Mouse (Mus musculus) hindbrain, postnatal 0 days (tissue): Measurements from ENCODE around the gene Unc45b. TPM values are rescaled to one million over a fixed set of nuclear protein-coding genes. Genes with fewer than 3 reads are reported as not detected.
"Not testable (repeated sequence)": the region's sequence is repeated elsewhere in the genome, so short reads cannot be mapped to it uniquely, and the experiment has no call there.

Source experiments
- ATAC-seq: fragments of 200-750 bp; cut with Nextera tagmentation; 2 replicates; pipeline ENCODE4 v1.8.0; 2017; ENCODE audit warnings: mild to moderate bottlenecking, moderate TSS enrichment, moderate library complexity
- DNase-seq: peaks from one replicate; pipeline ENCODE4 v3.0.0-alpha.2; 2015; ENCODE audit warnings: low spot score
- H3K27ac ChIP-seq: fragments of 300-500 bp; sonication (generic); 2 replicates; pipeline ENCODE4 v1.5.1; 2014; ENCODE audit warnings: mild to moderate bottlenecking
- H3K27me3 ChIP-seq: fragments of 300-500 bp; sonication (generic); 2 replicates; pipeline ENCODE4 v1.6.1; 2014; ENCODE audit warnings: low read length, mixed read lengths; ENCODE audit not compliant: insufficient read depth
- H3K36me3 ChIP-seq: fragments of 300-500 bp; sonication (generic); 2 replicates; pipeline ENCODE4 v1.6.1; 2014; ENCODE audit warnings: low read length, mixed read lengths; ENCODE audit not compliant: insufficient read depth
- H3K4me1 ChIP-seq: fragments of 300-500 bp; sonication (generic); 2 replicates; pipeline ENCODE4 v1.6.1; 2014; ENCODE audit warnings: antibody characterized with exemption, low read length, mixed read lengths; ENCODE audit not compliant: insufficient read depth
- H3K4me2 ChIP-seq: fragments of 300-500 bp; sonication (generic); 2 replicates; pipeline ENCODE4 v1.6.1; 2014; ENCODE audit warnings: low read depth, mild to moderate bottlenecking, low read length, moderate library complexity, mixed read lengths
- H3K4me3 ChIP-seq: fragments of 300-500 bp; sonication (generic); 2 replicates; pipeline ENCODE4 v1.5.1; 2014; ENCODE audit warnings: low read length
- H3K9ac ChIP-seq: fragments of 300-500 bp; sonication (generic); replicated peaks from 2 replicates; pipeline ENCODE4 v1.6.1; 2014; ENCODE audit warnings: mild to moderate bottlenecking, low read length, moderate library complexity, mixed read lengths
- H3K9me3 ChIP-seq: fragments of 300-500 bp; sonication (generic); 2 replicates; pipeline ENCODE4 v1.6.1; 2016; ENCODE audit warnings: low read length, mixed read lengths
- CTCF ChIP-seq: IDR thresholded peaks from 2 replicates; pipeline ENCODE4 v1.5.1; 2016; ENCODE audit warnings: antibody characterized with exemption, control low read depth, low read depth
- WGBS: fragments of 180-500 bp; shearing (Covaris S2); extraction: QIAGEN DNeasy Blood & Tissue Kit; methylation state at CpG from one replicate; pipeline ENCODE4 v1.1.7; 2014; 5-methylcytosine and 5-hydroxymethylcytosine counted together
- polyA plus RNA-seq: library from polyadenylated mRNA; unstranded; fragments of >200 nt; fragmentation: Nextera tagmentation; extraction: Ambion mirVana; gene quantifications from 2 replicates; pipeline ENCODE4 v1.2.1, GENCODE M21; 2015
- total RNA-seq: library from RNA; depleted of rRNA; stranded (reverse); fragments of >200 nt; gene quantifications from 2 replicates; pipeline ENCODE4 v1.2.3, GENCODE M21; 2014

The Unc45b gene
- total and polyA plus RNA-seq, 2 experiments from 2014 or later = 0.42 to 2.4 TPM

DNA sequence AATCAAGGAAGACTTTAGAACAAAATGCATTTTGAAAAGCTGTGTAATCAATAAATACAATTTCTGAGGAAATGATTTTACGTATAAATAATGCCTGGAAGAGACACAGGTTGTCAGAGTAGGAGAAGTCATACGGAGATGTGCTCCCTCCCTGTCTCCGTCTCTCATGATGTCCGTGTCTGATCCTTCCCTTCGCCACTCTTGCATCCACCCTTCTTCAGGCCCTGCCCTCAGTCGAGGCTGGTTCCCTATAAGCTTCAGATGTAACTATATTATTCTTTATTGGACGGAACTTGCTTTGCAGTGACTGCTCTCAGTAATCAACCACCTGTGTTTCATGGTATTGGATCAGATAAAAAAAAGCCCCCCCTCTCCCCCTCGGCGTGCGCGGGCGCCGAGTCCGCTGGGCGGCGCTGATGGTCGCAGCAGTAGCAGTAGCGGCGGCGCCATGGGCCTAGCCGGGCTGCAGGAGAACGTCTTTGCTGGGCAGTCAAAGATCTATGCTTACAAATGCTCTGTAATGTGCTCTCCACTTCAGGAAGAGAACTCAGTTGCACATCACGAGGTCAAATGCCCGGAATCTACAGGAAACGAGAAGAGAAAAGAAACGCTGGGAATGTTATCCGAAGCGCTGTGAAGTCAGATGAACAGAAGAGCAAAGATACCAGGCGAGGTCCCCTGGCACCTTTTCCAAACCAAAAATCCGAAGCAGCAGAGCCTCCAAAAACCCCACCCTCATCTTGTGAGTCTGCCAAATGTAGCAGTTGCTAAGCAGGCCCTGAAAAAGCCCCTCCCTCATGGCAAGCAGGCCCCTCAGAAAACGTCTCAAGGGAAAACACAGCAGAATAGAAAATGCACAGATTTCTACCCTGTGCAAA lies 60.6 kb downstream of the Unc45b start:
- 4% methylated on average over 31 of the region's 31 CpGs for WGBS
- no peaks in the 10 kb centered on the region for H3K36me3 ChIP-seq
- peak overlapping the region; percentile 56 for H3K4me2 ChIP-seq
- H3K27ac ChIP-seq = peak overlapping the region; percentile 73
- peak overlapping the region; percentile 35 for H3K9ac ChIP-seq
- H3K27me3 ChIP-seq = no peaks in the 10 kb centered on the region
- DNase-seq (peak; percentile 86), ATAC-seq (peak; percentile 91)
- H3K9me3 ChIP-seq = no peaks in the 10 kb centered on the region
- H3K4me1 ChIP-seq = no peaks in the 10 kb centered on the region
- peak overlapping the region; percentile 27 for H3K4me3 ChIP-seq
- TF ChIP-seq CTCF = peak; percentile 67

DNA sequence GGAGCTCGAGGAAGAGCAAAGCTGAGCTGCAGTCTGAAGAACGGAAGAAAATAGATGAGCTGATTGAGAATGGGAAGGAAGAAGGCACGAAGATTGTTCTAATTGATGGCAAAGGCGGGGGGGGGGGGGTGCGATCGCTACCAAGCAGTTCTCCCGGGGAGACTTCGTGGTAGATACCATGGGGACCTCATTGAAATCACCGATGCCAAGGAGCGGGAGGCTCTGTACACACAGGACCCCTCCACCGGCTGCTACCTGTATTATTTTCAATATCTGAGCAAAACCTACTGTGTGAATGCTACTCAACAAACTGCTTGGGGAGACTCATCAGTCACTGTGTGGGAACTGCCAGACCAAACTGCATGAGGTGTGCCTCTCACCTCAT lies 61.2 kb downstream of the Unc45b start:
- H3K27ac ChIP-seq = peak overlapping the region; percentile 73
- H3K4me1 ChIP-seq = no peaks in the 10 kb centered on the region
- H3K9ac ChIP-seq = peak overlapping the region; percentile 35; the same call in 1 of the 2 replicates
- H3K36me3 ChIP-seq = no peaks in the 10 kb centered on the region
- H3K4me2 ChIP-seq = peak overlapping the region; percentile 56
- no peak for DNase-seq
- WGBS = 50% methylated on average over 10 of the region's 11 CpGs
- no peaks in the 10 kb centered on the region for H3K9me3 ChIP-seq
- no peak for ATAC-seq
- H3K27me3 ChIP-seq = no peaks in the 10 kb centered on the region
- TF ChIP-seq CTCF = no peak
- H3K4me3 ChIP-seq = peak overlapping the region; percentile 27

DNA sequence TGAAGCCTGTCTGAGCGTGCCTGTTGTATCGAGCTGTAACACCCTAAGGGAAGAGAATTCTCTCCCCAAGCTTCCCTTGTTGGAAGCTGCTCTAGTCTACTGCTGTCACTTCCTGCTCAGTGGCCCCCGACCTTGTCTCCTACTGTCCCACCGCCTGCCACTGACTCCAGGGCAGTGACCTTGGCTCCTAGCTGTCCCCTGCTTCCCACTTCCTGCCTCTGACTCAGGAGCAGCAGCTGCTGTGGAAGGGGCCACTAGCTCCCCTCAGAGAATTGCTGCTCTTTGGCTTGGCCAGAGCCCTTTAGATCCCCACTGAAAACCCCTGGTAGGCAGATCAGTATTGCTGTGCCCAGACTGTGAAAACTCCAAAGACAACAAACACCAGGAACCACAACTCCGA lies 63.6 kb downstream of the Unc45b start:
- Histone ChIP-seq H3K9me3 (no peaks in the 10 kb centered on the region), H3K36me3 (no peaks in the 10 kb centered on the region), H3K4me2 (no peak overlapping the region), H3K4me1 (no peaks in the 10 kb centered on the region), H3K4me3 (no peak overlapping the region), H3K27me3 (no peaks in the 10 kb centered on the region), H3K27ac (no peak overlapping the region), H3K9ac (no peak overlapping the region)
- 59% methylated on average over 5 of the region's 5 CpGs for WGBS
- ATAC-seq (no peak), DNase-seq (no peak)
- no peak for TF ChIP-seq CTCF

- not testable (repeated sequence) for H3K4me2 ChIP-seq, H3K4me3 ChIP-seq, H3K4me1 ChIP-seq, H3K36me3 ChIP-seq, H3K27me3 ChIP-seq, ATAC-seq, DNase-seq, H3K27ac ChIP-seq, H3K9me3 ChIP-seq, H3K9ac ChIP-seq
- 85% methylated on average over 2 of the region's 2 CpGs for WGBS
These were observed 72.1 kb downstream of the Unc45b start for GRCm38 (mm10) chr11:82982409-82982808.

GRCm38 (mm10) chr11:82983193-82983592 lies 72.8 kb downstream of the Unc45b start:
- Histone ChIP-seq H3K27me3 (no peaks in the 10 kb centered on the region), H3K9me3 (no peaks in the 10 kb centered on the region), H3K4me2 (no peak overlapping the region), H3K4me3 (no peak overlapping the region), H3K27ac (no peak overlapping the region), H3K4me1 (no peaks in the 10 kb centered on the region), H3K9ac (no peak overlapping the region), H3K36me3 (no peaks in the 10 kb centered on the region)
- no peak for TF ChIP-seq CTCF
- 82% methylated on average over 17 of the region's 17 CpGs for WGBS
- ATAC-seq (no peak), DNase-seq (no peak)

GRCm38 (mm10) chr11:82987621-82988020 lies 77.3 kb downstream of the Unc45b start:
- TF ChIP-seq CTCF = no peak
- no peak overlapping the region for H3K4me2 ChIP-seq
- WGBS = 89% methylated on average over 6 of the region's 6 CpGs
- no peak overlapping the region for H3K4me3 ChIP-seq
- no peaks in the 10 kb centered on the region for H3K27me3 ChIP-seq
- H3K9ac ChIP-seq = no peak overlapping the region
- no peaks in the 10 kb centered on the region for H3K9me3 ChIP-seq
- H3K27ac ChIP-seq = no peak overlapping the region
- ATAC-seq (no peak), DNase-seq (no peak)
- no peaks in the 10 kb centered on the region for H3K4me1 ChIP-seq
- no peaks in the 10 kb centered on the region for H3K36me3 ChIP-seq

DNA sequence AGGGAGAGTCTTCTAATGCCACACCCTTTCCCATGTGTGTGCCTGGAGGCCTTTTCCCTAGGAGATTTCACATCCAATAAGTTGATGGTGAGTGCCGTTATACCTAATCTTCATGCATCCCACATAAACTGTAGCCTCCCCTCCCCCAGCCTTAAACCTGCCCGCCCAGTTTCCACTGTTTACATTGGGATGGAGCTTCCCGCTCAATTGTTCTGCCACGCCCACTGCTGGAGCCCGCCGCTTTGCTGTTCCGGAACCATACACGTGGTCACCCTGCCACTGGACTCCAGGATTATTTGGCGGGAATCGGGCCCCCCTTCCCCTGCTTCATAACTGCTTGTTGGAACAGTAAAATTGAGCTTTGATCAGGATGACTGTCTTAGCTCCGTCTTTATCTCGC lies 79.0 kb downstream of the Unc45b start:
- WGBS = 47% methylated on average over 12 of the region's 12 CpGs
- H3K4me1 ChIP-seq = no peaks in the 10 kb centered on the region
- no peak overlapping the region for H3K9ac ChIP-seq
- H3K4me2 ChIP-seq = no peak overlapping the region
- no peaks in the 10 kb centered on the region for H3K27me3 ChIP-seq
- no peak for ATAC-seq
- DNase-seq = no peak
- TF ChIP-seq CTCF = no peak
- H3K27ac ChIP-seq = no peak overlapping the region
- no peaks in the 10 kb centered on the region for H3K36me3 ChIP-seq
- no peaks in the 10 kb centered on the region for H3K9me3 ChIP-seq
- no peak overlapping the region for H3K4me3 ChIP-seq

DNA sequence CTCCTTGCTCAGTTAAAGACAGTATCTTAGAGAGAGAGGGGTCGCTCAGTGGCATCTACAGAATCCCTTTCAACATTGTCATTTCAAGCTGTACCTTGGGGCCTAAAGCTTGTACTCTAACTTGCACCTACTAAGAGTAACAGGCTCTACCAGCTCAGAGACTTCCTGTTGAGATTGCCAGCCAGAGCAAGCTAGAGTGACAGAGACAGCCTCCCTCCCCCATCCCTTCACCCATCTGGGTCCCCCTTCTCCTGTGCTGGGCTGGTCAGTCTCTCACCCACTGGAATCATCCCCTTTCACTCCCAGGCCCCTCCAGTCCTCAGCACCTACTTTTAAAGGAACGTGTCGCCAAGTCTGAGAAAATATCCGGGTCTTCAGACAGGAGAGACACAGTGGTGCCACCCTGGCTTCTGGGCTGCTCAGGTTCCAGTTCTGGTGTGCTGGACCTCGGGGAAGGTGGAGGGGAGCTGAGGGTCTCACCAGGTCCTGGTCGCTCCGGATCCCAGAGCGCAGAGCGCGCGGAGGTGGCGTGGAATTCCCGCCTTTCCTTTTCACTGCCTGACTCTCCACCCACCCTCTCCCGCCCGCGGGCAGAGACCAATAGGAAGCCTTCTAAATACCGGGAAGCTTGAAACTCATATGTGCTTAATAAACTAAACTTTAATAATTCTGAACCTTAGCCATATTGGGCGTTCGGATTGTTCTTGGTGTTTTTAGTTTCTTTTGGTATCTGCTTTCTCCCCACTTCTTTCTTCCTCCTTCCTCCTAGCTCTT lies 80.4 kb downstream of the Unc45b start:
- H3K27me3 ChIP-seq, H3K9me3 ChIP-seq, H3K4me1 ChIP-seq, H3K36me3 ChIP-seq, H3K27ac ChIP-seq: not testable (repeated sequence)
- 16% methylated on average over 19 of the region's 19 CpGs for WGBS
- H3K4me2 ChIP-seq = peak overlapping the region; percentile 61
- peak; percentile 51 for DNase-seq
- H3K4me3 ChIP-seq = peak overlapping the region; percentile 36
- peak overlapping the region; percentile 35; the same call in 1 of the 2 replicates for H3K9ac ChIP-seq
- ATAC-seq = peak; percentile 68; the same call in 1 of the 2 replicates
